Mouse (Mus musculus): ENCODE results near the gene Gadd45g. TPM values are rescaled to one million over a fixed set of nuclear protein-coding genes. Genes with fewer than 3 reads are reported as not detected.

The Gadd45g gene
- polyA plus RNA-seq, 1 experiment: 668 TPM

DNA sequence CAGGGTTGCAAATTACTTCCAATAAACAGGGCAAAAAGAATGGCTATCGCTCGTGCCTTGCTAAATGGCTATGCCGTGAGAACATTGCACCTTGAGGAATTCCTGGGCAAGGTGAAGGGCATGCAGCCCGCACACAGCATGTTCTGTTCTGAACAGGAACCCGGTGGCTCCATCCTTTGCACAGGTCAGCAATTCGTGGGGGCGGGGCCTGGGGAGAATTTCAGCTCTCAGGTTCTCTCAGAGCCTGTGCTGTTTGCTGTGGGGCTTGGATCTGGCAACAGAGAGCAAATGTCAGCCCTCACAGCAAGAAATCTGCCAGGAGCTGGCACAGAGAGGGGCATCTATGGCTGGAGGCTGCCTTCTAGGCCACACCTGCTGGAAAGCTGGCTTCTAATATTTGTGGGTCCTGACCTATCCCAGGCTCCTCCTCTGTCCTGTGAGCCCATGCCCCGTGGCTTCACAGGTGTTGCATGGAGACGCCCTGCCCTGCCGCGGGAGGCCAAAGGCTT, 19.7 kb downstream of the Gadd45g start:
- no peak for TF ChIP-seq GATA1 (IDR thresholded peaks at IDR 0.05; ENCODE audit: borderline replicate concordance, low read length)
- no peak for TF ChIP-seq FLI1 (IDR thresholded peaks at IDR 0.05; ENCODE audit: low read length)

DNA sequence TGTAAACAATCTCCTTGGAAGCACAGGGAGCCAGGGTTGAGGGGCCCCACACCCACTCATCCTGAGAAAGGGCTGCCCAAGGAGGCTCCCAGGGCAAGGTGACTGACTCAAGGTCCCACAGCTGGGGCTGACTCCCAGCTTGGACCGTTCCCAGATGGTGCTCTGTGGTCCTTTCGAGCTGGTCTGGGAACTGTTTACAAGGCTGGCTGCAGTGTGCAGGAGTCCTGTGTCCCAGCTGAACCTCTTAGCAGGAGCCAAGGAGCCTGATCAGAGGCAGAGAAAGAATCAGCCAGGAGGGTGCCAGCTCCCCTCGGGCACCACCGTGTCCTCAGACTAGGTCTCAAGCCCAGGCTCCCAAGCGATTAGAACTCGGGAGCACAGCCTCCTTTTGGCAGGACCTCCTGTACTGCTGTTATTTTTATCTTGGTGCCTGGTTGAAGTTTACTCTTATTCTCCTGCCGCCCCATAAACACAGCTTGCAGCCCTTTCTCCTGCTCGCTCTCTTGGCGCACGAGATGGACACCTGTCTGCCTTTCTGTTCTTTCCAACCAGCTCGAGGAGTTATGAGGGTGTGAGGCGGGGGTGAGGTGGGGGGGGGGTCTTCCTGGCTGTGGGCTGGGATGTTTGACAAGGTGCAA, 22.1 kb downstream of the Gadd45g start:
- H3K4me3 ChIP-seq (replicated peaks): no peak overlapping the region
- peaks cover 5% of the 10 kb centered on the region for H3K9me3 ChIP-seq
- peaks cover 55% of the 10 kb centered on the region for H3K27me3 ChIP-seq (replicated peaks)
- no peaks in the 10 kb centered on the region for H3K36me3 ChIP-seq (replicated peaks; ENCODE audit: low read length)
- peaks cover 44% of the 10 kb centered on the region for H3K4me1 ChIP-seq
- no peak for TF ChIP-seq FLI1 (IDR thresholded peaks at IDR 0.05; ENCODE audit: low read length)
- no peak for TF ChIP-seq GATA1 (IDR thresholded peaks at IDR 0.05; ENCODE audit: borderline replicate concordance, low read length)

More for the DNA sequence above, 19.7 kb downstream of the Gadd45g start:
- Histone ChIP-seq H3K4me3 (replicated peaks) (no peak overlapping the region), H3K36me3 (replicated peaks; ENCODE audit: low read length) (no peaks in the 10 kb centered on the region), H3K9me3 (peaks cover 18% of the 10 kb centered on the region), H3K4me1 (peaks cover 52% of the 10 kb centered on the region), H3K27me3 (replicated peaks) (peaks cover 44% of the 10 kb centered on the region)

DNA sequence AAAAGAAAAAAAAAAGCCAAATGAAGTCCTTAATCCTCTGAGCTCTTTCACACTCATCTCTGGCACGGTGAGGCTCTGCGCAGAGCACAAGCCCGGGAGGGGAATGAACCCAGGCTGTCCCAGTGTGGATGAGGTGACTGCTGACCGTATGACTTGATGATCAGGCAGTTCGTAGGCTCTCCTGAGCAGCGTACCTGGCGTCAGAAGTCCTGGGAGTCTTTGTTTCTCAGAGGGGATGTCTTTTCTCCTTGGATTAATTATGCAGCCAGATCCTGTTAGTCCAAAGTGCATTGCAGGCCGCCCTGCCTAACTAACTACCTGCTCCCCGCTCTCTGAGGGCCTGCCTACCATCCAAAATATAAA, 22.6 kb downstream of the Gadd45g start:
- TF ChIP-seq FLI1 (IDR thresholded peaks at IDR 0.05; ENCODE audit: low read length): no peak
- TF ChIP-seq GATA1 (IDR thresholded peaks at IDR 0.05; ENCODE audit: borderline replicate concordance, low read length): no peak
- H3K4me3 ChIP-seq (replicated peaks): no peak overlapping the region
- H3K9me3 ChIP-seq: peaks cover under 1% of the 10 kb centered on the region; the same call in 1 of the 2 replicates
- H3K27me3 ChIP-seq (replicated peaks): peaks cover 57% of the 10 kb centered on the region
- H3K36me3 ChIP-seq (replicated peaks; ENCODE audit: low read length): no peaks in the 10 kb centered on the region
- peaks cover 44% of the 10 kb centered on the region for H3K4me1 ChIP-seq

DNA sequence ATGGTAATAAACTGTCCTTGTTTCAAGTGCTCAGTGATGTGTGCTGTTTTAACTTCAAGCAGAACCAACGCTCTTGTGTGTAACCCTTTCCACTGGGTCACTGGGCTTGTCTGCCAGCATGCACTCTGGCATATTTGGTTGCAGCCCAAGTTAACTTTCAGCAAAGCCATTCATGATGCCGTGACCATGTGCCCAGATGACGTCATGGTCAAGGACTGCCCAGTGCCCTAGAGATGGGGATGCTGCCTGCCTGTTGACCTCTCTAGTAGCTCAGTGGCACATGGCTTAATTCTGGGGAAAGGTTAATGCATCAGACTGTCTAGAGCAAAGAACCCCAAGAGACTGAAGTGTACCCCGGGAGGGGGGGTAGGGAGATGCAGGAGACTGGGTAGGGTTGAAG, 24.7 kb downstream of the Gadd45g start:
- H3K4me3 ChIP-seq (replicated peaks): no peak overlapping the region
- H3K9me3 ChIP-seq: peaks cover 6% of the 10 kb centered on the region
- H3K4me1 ChIP-seq: peaks cover 53% of the 10 kb centered on the region
- H3K27me3 ChIP-seq (replicated peaks): peaks cover 58% of the 10 kb centered on the region
- TF ChIP-seq FLI1 (IDR thresholded peaks at IDR 0.05; ENCODE audit: low read length) (no peak), GATA1 (IDR thresholded peaks at IDR 0.05; ENCODE audit: borderline replicate concordance, low read length) (no peak)
- H3K36me3 ChIP-seq (replicated peaks; ENCODE audit: low read length): no peaks in the 10 kb centered on the region

DNA sequence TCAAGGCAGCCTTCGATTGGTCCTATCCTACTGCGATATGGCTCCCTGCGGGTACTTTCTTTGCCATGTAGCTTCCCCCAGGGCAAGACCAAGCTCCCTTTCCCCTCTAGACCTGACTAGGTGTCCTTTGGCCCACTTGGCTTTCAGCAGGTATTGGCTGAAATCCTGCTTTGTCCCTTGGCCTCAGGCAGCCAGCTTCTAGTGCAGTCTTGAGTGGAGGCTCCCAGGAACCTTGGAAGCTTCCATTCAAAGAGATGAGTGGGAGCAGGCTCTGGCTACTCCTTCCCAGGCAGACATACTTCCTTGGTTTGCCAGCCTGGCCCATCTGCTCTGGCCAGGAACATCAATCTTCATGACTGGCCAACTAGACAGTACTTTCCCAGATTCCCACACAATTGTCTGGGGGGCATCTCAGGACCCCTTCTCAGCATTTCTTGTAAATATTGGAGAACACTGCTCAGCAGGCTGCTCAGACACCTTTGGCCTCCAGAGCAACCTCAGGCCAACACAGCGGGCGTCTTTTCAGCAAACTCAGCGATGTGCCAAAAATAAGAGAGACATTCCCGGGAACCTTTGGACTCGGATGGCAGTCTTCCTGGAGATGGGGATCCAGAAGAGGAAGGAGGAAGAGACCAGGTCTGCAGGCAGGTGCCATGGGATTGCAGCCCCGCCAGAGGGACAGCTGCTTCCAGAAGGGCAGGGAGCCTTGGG, 25.9 kb downstream of the Gadd45g start:
- no peak overlapping the region for H3K4me3 ChIP-seq (replicated peaks)
- H3K4me1 ChIP-seq: peaks cover 48% of the 10 kb centered on the region
- peaks cover 58% of the 10 kb centered on the region for H3K27me3 ChIP-seq (replicated peaks)
- TF ChIP-seq GATA1 (IDR thresholded peaks at IDR 0.05; ENCODE audit: borderline replicate concordance, low read length) (no peak), FLI1 (IDR thresholded peaks at IDR 0.05; ENCODE audit: low read length) (no peak)
- no peaks in the 10 kb centered on the region for H3K36me3 ChIP-seq (replicated peaks; ENCODE audit: low read length)
- peaks cover 11% of the 10 kb centered on the region for H3K9me3 ChIP-seq

DNA sequence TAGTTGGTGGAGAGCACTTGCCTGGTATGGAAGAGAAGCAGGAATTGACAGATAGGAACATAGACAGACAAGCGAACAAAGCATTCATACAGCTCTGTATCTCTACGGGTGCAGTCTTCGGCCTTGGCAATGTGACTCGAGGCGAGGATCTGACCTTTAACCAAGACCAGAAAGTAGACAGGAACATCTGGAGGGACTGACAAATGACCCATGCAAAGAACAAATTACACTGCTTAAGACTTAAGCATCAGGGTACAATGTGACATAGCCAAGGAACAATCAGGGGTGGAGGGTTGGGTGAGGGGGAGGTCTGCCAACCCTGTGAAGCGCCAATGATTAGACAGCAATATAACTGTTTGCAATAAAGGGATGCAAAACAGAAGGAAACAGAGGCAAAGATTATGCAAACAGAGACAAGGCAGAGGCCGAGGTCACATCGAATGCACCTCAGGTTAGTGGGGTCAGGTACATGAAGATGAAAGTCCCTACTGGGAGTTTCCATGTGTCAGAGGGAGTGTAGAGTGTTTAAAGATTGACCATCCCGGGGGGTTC, 26.6 kb downstream of the Gadd45g start:
- TF ChIP-seq GATA1 (IDR thresholded peaks at IDR 0.05; ENCODE audit: borderline replicate concordance, low read length): no peak
- no peak for TF ChIP-seq FLI1 (IDR thresholded peaks at IDR 0.05; ENCODE audit: low read length)
- Histone ChIP-seq H3K27me3 (replicated peaks) (peaks cover 59% of the 10 kb centered on the region), H3K4me3 (replicated peaks) (no peak overlapping the region), H3K36me3 (replicated peaks; ENCODE audit: low read length) (no peaks in the 10 kb centered on the region), H3K9me3 (peaks cover 11% of the 10 kb centered on the region), H3K4me1 (peaks cover 48% of the 10 kb centered on the region)

DNA sequence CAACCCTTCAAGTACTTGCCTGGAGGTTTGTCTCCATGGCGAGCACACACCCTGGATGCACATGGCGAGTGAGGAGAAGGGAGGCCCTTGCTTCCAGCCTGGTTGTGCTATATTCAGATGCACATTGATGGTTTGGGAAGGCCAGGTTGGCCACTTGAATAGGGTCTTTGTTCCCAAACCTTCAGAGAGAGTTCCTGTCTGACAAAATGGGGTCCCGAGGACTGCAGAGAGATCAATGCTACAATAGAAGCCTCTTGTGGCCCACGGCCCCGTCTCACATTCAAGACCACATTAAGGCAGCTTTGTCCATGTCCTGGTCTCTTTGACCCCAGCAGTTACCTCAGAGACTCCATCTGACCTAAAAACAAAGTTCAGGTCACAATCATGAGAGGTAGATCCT, 27.3 kb downstream of the Gadd45g start:
- no peak overlapping the region for H3K4me3 ChIP-seq (replicated peaks)
- TF ChIP-seq GATA1 (IDR thresholded peaks at IDR 0.05; ENCODE audit: borderline replicate concordance, low read length) (no peak), FLI1 (IDR thresholded peaks at IDR 0.05; ENCODE audit: low read length) (no peak)
- H3K9me3 ChIP-seq: peaks cover 11% of the 10 kb centered on the region
- peaks cover 47% of the 10 kb centered on the region for H3K4me1 ChIP-seq
- no peaks in the 10 kb centered on the region for H3K36me3 ChIP-seq (replicated peaks; ENCODE audit: low read length)
- peaks cover 51% of the 10 kb centered on the region for H3K27me3 ChIP-seq (replicated peaks)

DNA sequence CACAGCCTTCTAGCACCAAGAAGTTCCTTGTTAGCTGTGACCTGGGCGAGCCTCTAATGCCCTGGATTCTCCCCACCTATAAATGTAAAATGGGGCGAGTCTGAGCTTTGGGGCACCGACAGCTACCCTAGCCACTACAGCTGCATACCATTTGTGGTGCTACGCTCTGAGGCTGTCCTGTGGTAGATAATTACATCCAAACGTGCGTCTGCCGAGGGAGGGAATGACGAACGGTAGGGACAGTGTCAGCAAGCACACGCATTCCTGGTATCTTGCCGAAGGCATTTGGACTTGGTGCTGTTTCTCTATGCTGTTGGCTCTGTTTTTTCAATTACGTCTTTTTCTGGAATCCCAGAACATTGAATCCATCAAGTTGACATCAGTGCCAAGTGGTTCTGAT, 29.7 kb downstream of the Gadd45g start:
- Histone ChIP-seq H3K4me3 (replicated peaks) (no peak overlapping the region), H3K4me1 (peaks cover 58% of the 10 kb centered on the region), H3K36me3 (replicated peaks; ENCODE audit: low read length) (no peaks in the 10 kb centered on the region), H3K9me3 (peaks cover 11% of the 10 kb centered on the region), H3K27me3 (replicated peaks) (peaks cover 46% of the 10 kb centered on the region)
- TF ChIP-seq GATA1 (IDR thresholded peaks at IDR 0.05; ENCODE audit: borderline replicate concordance, low read length) (no peak), FLI1 (IDR thresholded peaks at IDR 0.05; ENCODE audit: low read length) (no peak)

DNA sequence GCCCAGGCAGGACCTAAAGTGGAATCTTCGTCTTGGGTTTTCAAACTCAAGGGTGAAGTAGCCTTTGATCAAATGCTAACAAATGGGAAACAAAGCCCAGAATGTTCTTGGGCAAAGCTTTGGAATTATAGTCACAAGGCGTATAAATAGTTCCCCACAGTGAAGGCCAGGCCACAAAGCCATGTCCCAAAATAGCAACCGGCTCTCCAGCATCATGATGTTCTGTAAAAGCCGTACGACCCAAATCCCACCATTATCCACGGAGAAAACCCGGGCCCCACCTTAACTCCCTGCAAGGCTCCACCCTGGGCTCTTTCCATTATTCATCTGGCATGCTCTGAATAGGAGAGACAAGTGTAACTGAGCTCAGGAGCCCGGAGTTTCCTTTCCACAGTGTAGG, 32.3 kb downstream of the Gadd45g start:
- peaks cover 32% of the 10 kb centered on the region for H3K27me3 ChIP-seq (replicated peaks)
- H3K9me3 ChIP-seq: peaks cover 11% of the 10 kb centered on the region
- TF ChIP-seq GATA1 (IDR thresholded peaks at IDR 0.05; ENCODE audit: borderline replicate concordance, low read length) (no peak), FLI1 (IDR thresholded peaks at IDR 0.05; ENCODE audit: low read length) (no peak)
- no peak overlapping the region for H3K4me3 ChIP-seq (replicated peaks)
- H3K4me1 ChIP-seq: peaks cover 77% of the 10 kb centered on the region
- H3K36me3 ChIP-seq (replicated peaks; ENCODE audit: low read length): no peaks in the 10 kb centered on the region

DNA sequence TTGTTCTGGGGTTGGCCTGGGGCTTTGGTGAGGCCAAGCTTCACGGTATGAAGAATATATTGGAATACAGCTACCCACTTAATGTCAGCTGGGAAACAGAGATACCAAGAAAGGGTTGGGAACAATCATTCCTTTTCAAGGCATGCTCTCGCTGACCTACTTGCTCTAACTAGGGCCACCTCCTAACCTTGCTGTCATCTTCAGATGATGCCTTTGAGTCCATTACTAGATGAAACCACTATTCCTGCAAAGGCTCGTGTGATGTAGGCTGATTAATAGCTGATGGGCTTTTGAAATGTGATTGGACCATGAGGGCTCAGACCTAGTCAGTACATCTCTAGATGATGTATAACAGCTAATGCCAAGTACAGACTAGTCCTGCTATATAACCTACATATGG, 33.1 kb downstream of the Gadd45g start:
- peaks cover 25% of the 10 kb centered on the region for H3K27me3 ChIP-seq (replicated peaks)
- peaks cover 83% of the 10 kb centered on the region for H3K4me1 ChIP-seq
- no peak for TF ChIP-seq FLI1 (IDR thresholded peaks at IDR 0.05; ENCODE audit: low read length)
- no peak for TF ChIP-seq GATA1 (IDR thresholded peaks at IDR 0.05; ENCODE audit: borderline replicate concordance, low read length)
- H3K36me3 ChIP-seq (replicated peaks; ENCODE audit: low read length): no peaks in the 10 kb centered on the region
- peaks cover 11% of the 10 kb centered on the region for H3K9me3 ChIP-seq
- H3K4me3 ChIP-seq (replicated peaks): no peak overlapping the region
